8 mouse cellular contexts compared by ENCODE assay signal in genomic region chr11:77216761-77217130, GRCm38 (mm10). TPM values are rescaled to one million over a fixed set of nuclear protein-coding genes. Genes with fewer than 3 reads are reported as not detected.
DNase-seq lines count a peak whose midpoint lies in the region; ATAC-seq and TF ChIP-seq lines count a peak whose summit lies in the region.

No protein-coding gene starts in this region.

- no peaks in the 10 kb centered on the region for H3K9me3 ChIP-seq in kidney, embryonic 16.5 days (ENCODE audit: low read length)
- no peaks in the 10 kb centered on the region for H3K9me3 ChIP-seq in embryonic facial prominence, embryonic 10.5 days
- H3K9me3 ChIP-seq in hindbrain, postnatal 0 days (ENCODE audit: low read length) = no peaks in the 10 kb centered on the region
- H3K9me3 ChIP-seq in midbrain, embryonic 12.5 days = no peaks in the 10 kb centered on the region

- whole genome bisulfite sequencing in kidney, embryonic 16.5 days = 1% methylated on average over 11 of the region's 11 CpGs
- under 1% methylated on average over 11 of the region's 11 CpGs for WGBS in embryonic facial prominence, embryonic 10.5 days
- under 1% methylated on average over 11 of the region's 11 CpGs for WGBS in hindbrain, postnatal 0 days
- WGBS in midbrain, embryonic 12.5 days = 0% methylated on average over 11 of the region's 11 CpGs

- H3K9ac ChIP-seq in kidney, embryonic 16.5 days (replicated peaks; ENCODE audit: low read length) = peak overlapping the region; percentile 87
- peak overlapping the region; percentile 78 for H3K9ac ChIP-seq in hindbrain, postnatal 0 days (replicated peaks; ENCODE audit: low read length)
- H3K9ac ChIP-seq in midbrain, embryonic 12.5 days (replicated peaks) = peak overlapping the region; percentile 93

- H3K36me3 ChIP-seq in kidney, embryonic 16.5 days (ENCODE audit: insufficient read depth, low read length) = no peaks in the 10 kb centered on the region
- H3K36me3 ChIP-seq in embryonic facial prominence, embryonic 10.5 days (replicated peaks) = no peaks in the 10 kb centered on the region
- H3K36me3 ChIP-seq in hindbrain, postnatal 0 days (ENCODE audit: insufficient read depth, low read length) = no peaks in the 10 kb centered on the region
- no peaks in the 10 kb centered on the region for H3K36me3 ChIP-seq in midbrain, embryonic 12.5 days

- DNase-seq in kidney, postnatal 25 days = no peak
- peak; percentile 41 for DNase-seq in ES-CJ7 (ENCODE audit: low read depth, low spot score)
- no peak for DNase-seq in embryonic facial prominence, embryonic 10.5 days (ENCODE audit: low spot score)
- peak; percentile 59 for DNase-seq in hindbrain, postnatal 0 days (ENCODE audit: low spot score)
- DNase-seq in urinary bladder, adult 2 months (ENCODE audit: low spot score) = no peak
- no peak for DNase-seq in gastrocnemius, adult 8-10 months (ENCODE audit: low spot score in 2 of 2)

- peak overlapping the region; percentile 96 for H3K27ac ChIP-seq in kidney, embryonic 16.5 days (ENCODE audit: low read length)
- H3K27ac ChIP-seq in embryonic facial prominence, embryonic 10.5 days (replicated peaks) = peak overlapping the region; percentile 94
- peak overlapping the region; percentile 96 for H3K27ac ChIP-seq in hindbrain, postnatal 0 days
- H3K27ac ChIP-seq in midbrain, embryonic 12.5 days (replicated peaks) = peak overlapping the region; percentile 99

- H3K27me3 ChIP-seq in kidney, embryonic 16.5 days (ENCODE audit: insufficient read depth, low read length) = no peaks in the 10 kb centered on the region
- no peaks in the 10 kb centered on the region for H3K27me3 ChIP-seq in embryonic facial prominence, embryonic 10.5 days (replicated peaks; ENCODE audit: low read depth, poor library complexity, severe bottlenecking)
- H3K27me3 ChIP-seq in hindbrain, postnatal 0 days (ENCODE audit: insufficient read depth, low read length) = no peaks in the 10 kb centered on the region
- H3K27me3 ChIP-seq in midbrain, embryonic 12.5 days = no peaks in the 10 kb centered on the region

- H3K4me2 ChIP-seq in kidney, embryonic 16.5 days (replicated peaks; ENCODE audit: low read depth, low read length) = peak overlapping the region; percentile 87
- peak overlapping the region; percentile 86 for H3K4me2 ChIP-seq in hindbrain, postnatal 0 days (ENCODE audit: low read depth, low read length)
- H3K4me2 ChIP-seq in midbrain, embryonic 12.5 days (replicated peaks) = peak overlapping the region; percentile 80

- H3K4me1 ChIP-seq in kidney, embryonic 16.5 days (ENCODE audit: insufficient read depth, low read length) = peaks cover 15% of the 10 kb centered on the region
- H3K4me1 ChIP-seq in embryonic facial prominence, embryonic 10.5 days = peaks cover 23% of the 10 kb centered on the region
- H3K4me1 ChIP-seq in hindbrain, postnatal 0 days (ENCODE audit: insufficient read depth, low read length) = no peaks in the 10 kb centered on the region
- peaks cover 24% of the 10 kb centered on the region for H3K4me1 ChIP-seq in midbrain, embryonic 12.5 days

- no peak for TF ChIP-seq CTCF in hindbrain, postnatal 0 days (IDR thresholded peaks at IDR 0.05; ENCODE audit: low read depth)

- ATAC-seq in kidney, embryonic 16.5 days (ENCODE audit: low FRiP score, low TSS enrichment) = peak; percentile 65
- peak; percentile 83 for ATAC-seq in hindbrain, postnatal 0 days
- peak; percentile 67 for ATAC-seq in midbrain, embryonic 12.5 days (ENCODE audit: low FRiP score, low read depth)

- peak overlapping the region; percentile 76 for H3K4me3 ChIP-seq in kidney, embryonic 16.5 days (ENCODE audit: low read length)
- peak overlapping the region; percentile 87 for H3K4me3 ChIP-seq in embryonic facial prominence, embryonic 10.5 days
- H3K4me3 ChIP-seq in hindbrain, postnatal 0 days (ENCODE audit: low read length) = peak overlapping the region; percentile 64
- H3K4me3 ChIP-seq in midbrain, embryonic 12.5 days = peak overlapping the region; percentile 83

RNA-seq across cellular contexts. Expression of gene Ssh2, which starts 0.7 kb away (rescaled TPM):
- 7.4 and 9.4 TPM in 2 replicates for polyA plus RNA-seq in kidney, embryonic 16.5 days (2015; fragmentation: Nextera tagmentation; extraction: Ambion mirVana)
- 9.2 and 9.5 TPM in 2 replicates for polyA plus RNA-seq in embryonic facial prominence, embryonic 10.5 days (2016; fragmentation: Nextera tagmentation; extraction: Ambion mirVana)
- 30.1 and 30.3 TPM in 2 replicates for total RNA-seq in hindbrain, postnatal 0 days (2014; rRNA removed)
- 10.1 and 10.9 TPM in 2 replicates for polyA plus RNA-seq in hindbrain, postnatal 0 days (2015; fragmentation: Nextera tagmentation; extraction: Ambion mirVana)
- polyA plus RNA-seq in midbrain, embryonic 12.5 days (2016; fragmentation: Nextera tagmentation; extraction: Ambion mirVana) = 15.1 and 18.9 TPM in 2 replicates
- polyA plus RNA-seq in urinary bladder, adult 2 months (2012; rRNA removed) = 11.7 and 12.2 TPM in 2 replicates
- 10 to 100 TPM; 37.3 to 44.4 (median 42.8) TPM for total RNA-seq in gastrocnemius, adult 8-10 months (2022)

RNA-seq across cellular contexts. Expression of gene Efcab5, which starts 28.0 kb away (rescaled TPM):
- 0.09 and 0.37 TPM in 2 replicates for polyA plus RNA-seq in kidney, embryonic 16.5 days (2015; fragmentation: Nextera tagmentation; extraction: Ambion mirVana)
- polyA plus RNA-seq in embryonic facial prominence, embryonic 10.5 days (2016; fragmentation: Nextera tagmentation; extraction: Ambion mirVana) = 0.07 and 0.28 TPM in 2 replicates
- 0.78 and 0.93 TPM in 2 replicates for total RNA-seq in hindbrain, postnatal 0 days (2014; rRNA removed)
- 0.51 and 0.76 TPM in 2 replicates for polyA plus RNA-seq in hindbrain, postnatal 0 days (2015; fragmentation: Nextera tagmentation; extraction: Ambion mirVana)
- 0.75 and 0.97 TPM in 2 replicates for polyA plus RNA-seq in midbrain, embryonic 12.5 days (2016; fragmentation: Nextera tagmentation; extraction: Ambion mirVana)
- polyA plus RNA-seq in urinary bladder, adult 2 months (2012; rRNA removed) = 0.19 and 0.21 TPM in 2 replicates
- under 1 TPM; 0.15 to 0.27 (median 0.20) TPM for total RNA-seq in gastrocnemius, adult 8-10 months (2022)

Comparison
In these comparisons a context has a peak if more than half of its experiments do, and no peak if none do; other contexts are left out.
1. DNase-seq: peak in ES-CJ7 (single experiment) and hindbrain, postnatal 0 days (single experiment); none in kidney, postnatal 25 days (0 of 2), embryonic facial prominence, embryonic 10.5 days (single experiment), urinary bladder, adult 2 months (single experiment) and gastrocnemius, adult 8-10 months (0 of 2).
2. Peak in every context shown above with its lines, with median percentiles within 50 percentile points of each other: ATAC-seq, H3K27ac ChIP-seq, H3K4me2 ChIP-seq, H3K4me3 ChIP-seq and H3K9ac ChIP-seq.